Mouse (Mus musculus) ES-Bruce4 (cell line): ENCODE measurements around the gene Gm3045.

ENCODE experiments used
- CTCF ChIP-seq: IDR thresholded peaks from one replicate; pipeline ENCODE4 v1.8.1; 2011; ENCODE audit warnings: low read depth, low read length
- EP300 ChIP-seq: IDR thresholded peaks from 2 replicates; pipeline ENCODE4 v1.6.1; 2011; ENCODE audit warnings: low read depth, low read length; ENCODE audit not compliant: insufficient read depth
- POLR2A ChIP-seq: IDR thresholded peaks from one replicate; pipeline ENCODE4 v1.8.1; 2011; ENCODE audit warnings: low read length; ENCODE audit not compliant: insufficient read depth

- no peak for TF ChIP-seq CTCF
- TF ChIP-seq POLR2A, result no peak
- no peak for TF ChIP-seq EP300
These were observed 23.6 kb downstream of the Gm3045 start for GRCm38 (mm10) chr13:56450035-56450434.
